Mouse (Mus musculus): ENCODE data around the gene Inka2. TPM values are rescaled to one million over a fixed set of nuclear protein-coding genes. Genes with fewer than 3 reads are reported as not detected.

The Inka2 gene
- polyA plus RNA-seq, 1 experiment from 2014 or later = 0.36 TPM

DNA sequence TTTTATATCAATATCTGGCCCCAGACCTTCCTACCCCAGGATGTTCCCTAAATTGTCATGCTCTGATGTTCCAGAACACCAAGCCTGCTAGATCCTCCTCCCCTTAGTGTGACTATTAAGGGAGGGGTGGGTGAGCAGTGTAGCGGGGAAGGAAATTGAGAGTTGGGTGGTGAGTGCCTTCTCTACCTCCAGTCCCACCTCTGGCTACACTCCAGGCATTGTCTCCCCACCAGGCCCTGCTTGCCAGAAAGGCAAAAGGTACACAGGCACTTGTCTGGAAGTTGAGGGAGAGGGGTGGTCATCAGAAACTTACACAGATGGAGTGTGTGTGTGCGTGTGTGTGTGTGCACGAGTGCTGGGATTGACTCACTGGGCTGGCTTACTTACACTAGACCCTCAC is 18.1 kb downstream of the Inka2 start:
- no peak overlapping the region for H3K4me3 ChIP-seq (ENCODE audit: low read depth, low read length)
- H3K27me3 ChIP-seq (replicated peaks; ENCODE audit: control insufficient read depth, insufficient read depth, low read length) = no peaks in the 10 kb centered on the region
- no peaks in the 10 kb centered on the region for H3K4me1 ChIP-seq (replicated peaks; ENCODE audit: control insufficient read depth, insufficient read depth, low read length)
- no peak overlapping the region for H3K9ac ChIP-seq (ENCODE audit: low read depth, low read length)
- no peak overlapping the region for H3K4me2 ChIP-seq
- no peaks in the 10 kb centered on the region for H3K9me3 ChIP-seq (ENCODE audit: control insufficient read depth, low read length)
- WGBS = 82% methylated on average over 3 of the region's 3 CpGs
- ATAC-seq (replicated peaks; ENCODE audit: low FRiP score) (no peak), DNase-seq (ENCODE audit: low spot score) (no peak)
- no peak overlapping the region for H3K27ac ChIP-seq (ENCODE audit: low read depth, low read length)
- H3K36me3 ChIP-seq (ENCODE audit: control insufficient read depth, insufficient read depth, low read length) = no peaks in the 10 kb centered on the region

DNA sequence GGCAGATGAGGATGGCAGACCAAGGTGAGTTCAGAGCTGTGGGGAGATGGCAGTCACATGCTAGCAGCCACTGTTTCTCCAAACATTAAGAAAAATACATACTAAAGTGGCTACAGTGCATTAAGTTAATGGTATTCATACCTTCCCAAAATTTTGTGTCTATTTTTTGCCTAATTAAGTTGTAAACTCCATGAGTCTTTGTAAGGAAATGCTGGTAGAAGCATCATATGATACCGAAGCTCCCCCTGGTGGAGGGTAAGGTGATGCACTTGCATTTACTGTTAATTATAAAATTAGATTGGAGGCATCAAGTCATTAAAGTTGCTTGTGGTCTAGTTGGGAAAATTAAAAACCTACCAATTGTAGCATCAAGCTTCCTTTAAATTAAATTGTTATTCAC is 21.6 kb downstream of the Inka2 start:
- Histone ChIP-seq H3K4me1 (replicated peaks; ENCODE audit: control insufficient read depth, insufficient read depth, low read length) (no peaks in the 10 kb centered on the region), H3K36me3 (ENCODE audit: control insufficient read depth, insufficient read depth, low read length) (no peaks in the 10 kb centered on the region), H3K27ac (ENCODE audit: low read depth, low read length) (no peak overlapping the region), H3K27me3 (replicated peaks; ENCODE audit: control insufficient read depth, insufficient read depth, low read length) (no peaks in the 10 kb centered on the region), H3K9me3 (ENCODE audit: control insufficient read depth, low read length) (no peaks in the 10 kb centered on the region), H3K9ac (ENCODE audit: low read depth, low read length) (no peak overlapping the region), H3K4me2 (no peak overlapping the region), H3K4me3 (ENCODE audit: low read depth, low read length) (no peak overlapping the region)
- DNase-seq (ENCODE audit: low spot score) (no peak), ATAC-seq (replicated peaks; ENCODE audit: low FRiP score) (no peak)
- 3% methylated on average over 1 of the region's 1 CpGs for WGBS

DNA sequence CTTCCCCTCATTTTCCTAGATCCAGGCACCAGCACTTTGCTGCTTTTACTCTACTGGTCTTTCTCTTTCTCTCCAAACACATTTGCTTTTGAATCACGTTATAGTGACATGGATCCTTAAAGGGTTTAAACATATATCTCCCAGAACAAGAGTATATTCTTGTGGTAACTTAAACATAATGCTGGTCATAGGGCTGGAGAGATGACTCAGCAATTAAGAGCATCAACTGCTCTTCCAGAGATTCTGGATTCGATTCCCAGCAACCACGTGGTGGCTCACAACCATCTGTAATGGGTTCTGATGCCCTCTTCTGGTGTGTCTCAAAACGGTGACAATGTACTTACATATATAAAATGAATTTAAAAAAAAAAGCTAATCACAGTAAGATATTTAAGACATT is 28.0 kb downstream of the Inka2 start:
- no peak overlapping the region for H3K9ac ChIP-seq (ENCODE audit: low read depth, low read length)
- no peaks in the 10 kb centered on the region for H3K4me1 ChIP-seq (replicated peaks; ENCODE audit: control insufficient read depth, insufficient read depth, low read length)
- DNase-seq (ENCODE audit: low spot score) (no peak), ATAC-seq (replicated peaks; ENCODE audit: low FRiP score) (no peak)
- H3K27ac ChIP-seq (ENCODE audit: low read depth, low read length) = no peak overlapping the region
- peaks cover 3% of the 10 kb centered on the region; the same call in 1 of the 2 replicates for H3K36me3 ChIP-seq (ENCODE audit: control insufficient read depth, insufficient read depth, low read length)
- 88% methylated on average over 4 of the region's 4 CpGs for WGBS
- no peak overlapping the region for H3K4me2 ChIP-seq
- no peaks in the 10 kb centered on the region for H3K9me3 ChIP-seq (ENCODE audit: control insufficient read depth, low read length)
- H3K27me3 ChIP-seq (replicated peaks; ENCODE audit: control insufficient read depth, insufficient read depth, low read length) = no peaks in the 10 kb centered on the region
- no peak overlapping the region for H3K4me3 ChIP-seq (ENCODE audit: low read depth, low read length)

DNA sequence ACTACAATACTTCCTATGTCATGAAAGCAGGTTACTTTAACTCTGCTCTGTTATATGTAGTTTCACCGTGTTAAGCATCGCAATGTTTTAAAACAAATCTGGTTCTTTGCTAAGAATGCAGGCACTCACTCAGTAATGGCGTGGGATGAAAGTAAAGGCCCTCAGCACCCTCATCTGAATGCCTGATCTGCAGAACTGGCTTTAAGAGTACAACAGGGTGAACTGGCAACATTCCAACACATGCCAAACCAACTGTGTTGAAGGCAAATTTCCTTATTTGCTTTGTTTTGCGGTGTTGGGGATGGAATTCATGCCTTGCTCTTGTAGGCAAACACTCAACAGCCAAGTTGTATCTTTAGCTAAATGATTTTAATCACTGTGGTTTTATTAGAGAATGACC is 29.1 kb downstream of the Inka2 start:
- H3K36me3 ChIP-seq (ENCODE audit: control insufficient read depth, insufficient read depth, low read length) = peaks cover 10% of the 10 kb centered on the region; the same call in 1 of the 2 replicates
- no peak for ATAC-seq (replicated peaks; ENCODE audit: low FRiP score)
- H3K9ac ChIP-seq (ENCODE audit: low read depth, low read length) = no peak overlapping the region

DNA sequence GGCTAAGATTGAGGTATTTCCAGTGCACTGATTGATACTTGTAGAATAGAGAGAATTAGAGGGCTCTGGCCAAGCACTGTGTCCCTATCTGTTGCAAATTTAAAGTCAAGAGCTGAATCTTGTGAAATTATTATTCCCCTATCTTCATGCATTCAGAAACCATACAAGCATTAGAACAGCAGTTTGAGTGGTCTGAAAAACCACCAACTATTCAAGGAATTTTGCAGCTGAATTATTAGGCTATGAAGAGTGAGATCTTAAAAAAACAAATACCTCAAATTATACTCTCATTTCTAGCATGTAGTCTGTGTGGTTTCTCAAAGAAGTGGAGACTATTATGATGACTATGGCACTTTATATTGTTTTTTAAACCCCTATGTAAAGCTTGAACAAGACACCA is 30.9 kb downstream of the Inka2 start:
- Histone ChIP-seq H3K27me3 (replicated peaks; ENCODE audit: control insufficient read depth, insufficient read depth, low read length) (no peaks in the 10 kb centered on the region), H3K4me1 (replicated peaks; ENCODE audit: control insufficient read depth, insufficient read depth, low read length) (no peaks in the 10 kb centered on the region), H3K9me3 (ENCODE audit: control insufficient read depth, low read length) (no peaks in the 10 kb centered on the region), H3K4me3 (ENCODE audit: low read depth, low read length) (no peak overlapping the region), H3K4me2 (no peak overlapping the region), H3K27ac (ENCODE audit: low read depth, low read length) (no peak overlapping the region), H3K36me3 (ENCODE audit: control insufficient read depth, insufficient read depth, low read length) (peaks cover 10% of the 10 kb centered on the region; the same call in 1 of the 2 replicates), H3K9ac (ENCODE audit: low read depth, low read length) (no peak overlapping the region)
- no peak for ATAC-seq (replicated peaks; ENCODE audit: low FRiP score)
- DNase-seq (ENCODE audit: low spot score) = no peak

More for the DNA sequence above, 29.1 kb downstream of the Inka2 start:
- H3K4me2 ChIP-seq = no peak overlapping the region
- H3K4me1 ChIP-seq (replicated peaks; ENCODE audit: control insufficient read depth, insufficient read depth, low read length) = no peaks in the 10 kb centered on the region
- 96% methylated on average over 4 of the region's 4 CpGs for WGBS
- no peaks in the 10 kb centered on the region for H3K27me3 ChIP-seq (replicated peaks; ENCODE audit: control insufficient read depth, insufficient read depth, low read length)
- no peaks in the 10 kb centered on the region for H3K9me3 ChIP-seq (ENCODE audit: control insufficient read depth, low read length)
- no peak overlapping the region for H3K27ac ChIP-seq (ENCODE audit: low read depth, low read length)
- no peak for DNase-seq (ENCODE audit: low spot score)
- H3K4me3 ChIP-seq (ENCODE audit: low read depth, low read length) = no peak overlapping the region

DNA sequence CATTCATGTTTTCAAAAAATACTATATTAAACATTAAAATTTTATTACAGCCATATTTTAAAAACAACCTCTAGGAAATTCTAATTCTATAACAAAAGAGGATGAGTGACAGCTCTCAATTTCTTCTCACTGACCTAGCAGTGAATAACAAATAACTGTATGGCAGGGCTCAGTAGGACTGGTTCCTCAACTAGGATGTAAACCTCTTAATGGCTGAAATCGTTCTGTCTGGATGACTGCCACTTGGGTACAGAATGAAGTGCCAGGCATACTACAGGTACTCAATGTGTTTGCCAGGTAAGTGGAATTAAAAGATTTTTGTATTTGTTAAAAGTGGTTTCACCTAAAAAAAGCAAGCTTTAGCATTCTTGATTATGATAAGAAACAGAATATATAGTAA is 31.7 kb downstream of the Inka2 start:
- Histone ChIP-seq H3K9me3 (ENCODE audit: control insufficient read depth, low read length) (no peaks in the 10 kb centered on the region), H3K9ac (ENCODE audit: low read depth, low read length) (no peak overlapping the region), H3K4me2 (no peak overlapping the region), H3K4me1 (replicated peaks; ENCODE audit: control insufficient read depth, insufficient read depth, low read length) (no peaks in the 10 kb centered on the region), H3K27me3 (replicated peaks; ENCODE audit: control insufficient read depth, insufficient read depth, low read length) (no peaks in the 10 kb centered on the region), H3K27ac (ENCODE audit: low read depth, low read length) (no peak overlapping the region), H3K4me3 (ENCODE audit: low read depth, low read length) (no peak overlapping the region), H3K36me3 (ENCODE audit: control insufficient read depth, insufficient read depth, low read length) (peaks cover 10% of the 10 kb centered on the region; the same call in 1 of the 2 replicates)
- 90% methylated on average over 1 of the region's 1 CpGs for WGBS
- no peak for DNase-seq (ENCODE audit: low spot score)
- ATAC-seq (replicated peaks; ENCODE audit: low FRiP score) = no peak

DNA sequence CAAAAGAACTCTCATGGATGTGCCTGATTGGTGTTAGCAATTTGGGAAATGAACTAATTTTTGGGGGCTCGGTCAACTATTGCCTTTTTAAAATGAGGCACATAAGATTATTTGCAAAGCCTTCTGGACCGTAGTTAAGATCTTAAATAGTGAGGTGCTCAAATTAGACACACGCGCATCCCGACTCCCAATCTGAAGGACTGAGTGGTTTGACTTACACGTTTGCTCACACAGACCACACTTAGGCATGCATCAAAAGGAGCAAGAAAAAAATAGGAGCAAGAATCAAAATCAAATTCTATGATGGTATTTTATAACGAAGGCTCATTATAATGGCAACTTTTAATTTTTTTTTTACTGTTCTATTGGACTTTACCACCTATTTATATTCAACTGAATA is 32.7 kb downstream of the Inka2 start:
- no peaks in the 10 kb centered on the region for H3K27me3 ChIP-seq (replicated peaks; ENCODE audit: control insufficient read depth, insufficient read depth, low read length)
- no peak overlapping the region for H3K27ac ChIP-seq (ENCODE audit: low read depth, low read length)
- ATAC-seq (replicated peaks; ENCODE audit: low FRiP score) (no peak), DNase-seq (ENCODE audit: low spot score) (no peak)
- H3K36me3 ChIP-seq (ENCODE audit: control insufficient read depth, insufficient read depth, low read length) = peaks cover 10% of the 10 kb centered on the region; the same call in 1 of the 2 replicates
- H3K4me2 ChIP-seq = no peak overlapping the region
- 94% methylated on average over 7 of the region's 7 CpGs for WGBS
- no peak overlapping the region for H3K4me3 ChIP-seq (ENCODE audit: low read depth, low read length)
- no peaks in the 10 kb centered on the region for H3K9me3 ChIP-seq (ENCODE audit: control insufficient read depth, low read length)
- no peaks in the 10 kb centered on the region for H3K4me1 ChIP-seq (replicated peaks; ENCODE audit: control insufficient read depth, insufficient read depth, low read length)
- H3K9ac ChIP-seq (ENCODE audit: low read depth, low read length) = no peak overlapping the region

DNA sequence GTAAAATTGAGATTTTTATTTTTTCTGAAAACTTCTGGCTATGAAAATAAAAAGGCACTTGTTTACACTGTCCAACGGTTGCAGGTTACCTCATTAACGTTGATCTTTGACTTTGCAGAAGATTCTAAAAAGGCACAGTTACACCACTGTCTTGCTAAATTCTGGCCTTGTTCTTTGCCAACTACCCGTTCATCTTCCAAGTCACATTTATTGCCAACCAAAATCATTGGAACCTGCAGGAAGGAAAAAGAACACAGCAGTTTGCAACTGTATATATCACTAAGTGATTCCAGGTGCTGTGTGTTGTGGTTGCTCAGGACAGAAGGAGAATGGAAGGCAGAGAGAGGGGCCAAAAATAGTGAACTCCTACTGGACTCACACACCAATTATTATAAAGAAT is 33.3 kb downstream of the Inka2 start:
- Histone ChIP-seq H3K9ac (ENCODE audit: low read depth, low read length) (no peak overlapping the region), H3K36me3 (ENCODE audit: control insufficient read depth, insufficient read depth, low read length) (peaks cover 10% of the 10 kb centered on the region; the same call in 1 of the 2 replicates), H3K4me2 (no peak overlapping the region), H3K4me1 (replicated peaks; ENCODE audit: control insufficient read depth, insufficient read depth, low read length) (no peaks in the 10 kb centered on the region), H3K4me3 (ENCODE audit: low read depth, low read length) (no peak overlapping the region), H3K9me3 (ENCODE audit: control insufficient read depth, low read length) (no peaks in the 10 kb centered on the region), H3K27ac (ENCODE audit: low read depth, low read length) (no peak overlapping the region), H3K27me3 (replicated peaks; ENCODE audit: control insufficient read depth, insufficient read depth, low read length) (no peaks in the 10 kb centered on the region)
- WGBS = 88% methylated on average over 3 of the region's 3 CpGs
- no peak for ATAC-seq (replicated peaks; ENCODE audit: low FRiP score)
- DNase-seq (ENCODE audit: low spot score) = no peak

DNA sequence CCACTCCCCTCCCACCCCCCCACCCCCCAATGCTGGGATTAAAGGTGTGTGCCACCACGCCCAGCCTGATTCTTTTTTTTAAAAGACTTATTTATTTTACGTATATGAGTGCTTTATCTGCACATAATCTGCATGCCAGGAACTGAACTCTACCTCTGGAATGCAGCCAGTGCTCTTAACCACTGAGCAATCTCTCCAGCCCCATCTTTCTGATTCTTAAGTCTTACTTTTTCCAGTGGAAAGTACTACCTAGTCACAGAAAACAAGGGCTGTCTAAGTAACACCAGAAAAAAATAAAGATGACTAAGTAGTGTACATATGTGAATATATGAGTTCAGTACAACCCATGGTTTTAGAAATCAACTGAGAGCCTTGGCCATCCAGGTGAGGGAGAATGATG is 42.1 kb downstream of the Inka2 start:
- Histone ChIP-seq H3K4me1 (replicated peaks; ENCODE audit: control insufficient read depth, insufficient read depth, low read length) (peaks cover 3% of the 10 kb centered on the region), H3K36me3 (ENCODE audit: control insufficient read depth, insufficient read depth, low read length) (no peaks in the 10 kb centered on the region), H3K27me3 (replicated peaks; ENCODE audit: control insufficient read depth, insufficient read depth, low read length) (no peaks in the 10 kb centered on the region), H3K4me3 (ENCODE audit: low read depth, low read length) (no peak overlapping the region), H3K9me3 (ENCODE audit: control insufficient read depth, low read length) (no peaks in the 10 kb centered on the region), H3K4me2 (no peak overlapping the region), H3K9ac (ENCODE audit: low read depth, low read length) (no peak overlapping the region), H3K27ac (ENCODE audit: low read depth, low read length) (no peak overlapping the region)
- ATAC-seq (replicated peaks; ENCODE audit: low FRiP score) (no peak), DNase-seq (ENCODE audit: low spot score) (no peak)
- WGBS = 85% methylated on average over 2 of the region's 2 CpGs
